Mouse (Mus musculus) limb, embryonic 14.5 days (tissue): ENCODE results near the gene Trmt5. TPM values are rescaled to one million over a fixed set of nuclear protein-coding genes. Genes with fewer than 3 reads are reported as not detected.

ENCODE experiments used
- ATAC-seq: fragments of 200-750 bp; cut with Nextera tagmentation; 2 replicates; pipeline ENCODE4 v1.8.0; 2017; ENCODE audit warnings: low read depth, moderate number of reproducible peaks, moderate TSS enrichment; ENCODE audit not compliant: low FRiP score
- DNase-seq: peaks from one replicate; pipeline ENCODE4 v3.0.0-alpha.2; 2015; ENCODE audit warnings: low spot score
- H3K27ac ChIP-seq: fragments of 300-500 bp; sonication (generic); replicated peaks from 2 replicates; pipeline ENCODE4 v1.5.1; 2014; ENCODE audit warnings: low read depth, mild to moderate bottlenecking, low read length, moderate library complexity, mixed read lengths
- H3K27me3 ChIP-seq: fragments of 300-500 bp; sonication (generic); 2 replicates; pipeline ENCODE4 v1.6.1; 2014; ENCODE audit warnings: low read length, mixed read lengths; ENCODE audit not compliant: control insufficient read depth, insufficient read depth
- H3K36me3 ChIP-seq: fragments of 300-500 bp; sonication (generic); 2 replicates; pipeline ENCODE4 v1.6.1; 2014; ENCODE audit warnings: mild to moderate bottlenecking, low read length, moderate library complexity, mixed read lengths; ENCODE audit not compliant: control insufficient read depth, insufficient read depth
- H3K4me1 ChIP-seq: fragments of 300-500 bp; sonication (generic); 2 replicates; pipeline ENCODE4 v1.6.1; 2014; ENCODE audit warnings: antibody characterized with exemption, low read length, mixed read lengths; ENCODE audit not compliant: control insufficient read depth, insufficient read depth
- H3K4me2 ChIP-seq: fragments of 300-500 bp; sonication (generic); replicated peaks from 2 replicates; pipeline ENCODE4 v1.6.1; 2014; ENCODE audit warnings: low read depth, mild to moderate bottlenecking, low read length, moderate library complexity; ENCODE audit not compliant: severe bottlenecking
- H3K4me3 ChIP-seq: fragments of 300-500 bp; sonication (generic); replicated peaks from 2 replicates; pipeline ENCODE4 v1.5.1; 2014; ENCODE audit warnings: low read length
- H3K9ac ChIP-seq: fragments of 300-500 bp; sonication (generic); 2 replicates; pipeline ENCODE4 v1.6.1; 2014; ENCODE audit warnings: mild to moderate bottlenecking, low read depth, low read length, moderate library complexity; ENCODE audit not compliant: severe bottlenecking
- H3K9me3 ChIP-seq: fragments of 300-500 bp; sonication (generic); 2 replicates; pipeline ENCODE4 v1.6.1; 2016; ENCODE audit warnings: low read length; ENCODE audit not compliant: control insufficient read depth
- POLR2A ChIP-seq: fragments of 200-500 bp; IDR thresholded peaks from 2 replicates; pipeline ENCODE4 v1.8.0; 2012; ENCODE audit warnings: inconsistent platforms, mild to moderate bottlenecking, moderate library complexity, borderline replicate concordance; ENCODE audit not compliant: insufficient read depth, insufficient read length; ENCODE audit errors: extremely low read depth
- WGBS: fragments of 180-500 bp; shearing (Covaris S2); extraction: QIAGEN DNeasy Blood & Tissue Kit; methylation state at CpG from one replicate; pipeline ENCODE4 v1.1.7; 2014; 5-methylcytosine and 5-hydroxymethylcytosine counted together
- polyA plus RNA-seq, 2 experiments: library from polyadenylated mRNA; depleted of rRNA in 1 of 2; stranded (reverse) in 1 of 2; unstranded in 1 of 2; fragments of >200 nt; fragmentation: Nextera tagmentation in 1 of 2; extraction: Ambion mirVana in 1 of 2; gene quantifications; 2 replicates each; pipeline versions ENCODE4 v1.2.1 to v1.2.3; 2012 to 2014

The Trmt5 gene
- polyA plus RNA-seq, 2 experiments, result 14.5 to 15.3 TPM

- H3K27me3 ChIP-seq, result no peaks in the 10 kb centered on the region
- peaks cover 10% of the 10 kb centered on the region for H3K4me1 ChIP-seq
- 92% methylated on average over 3 of the region's 3 CpGs for WGBS
- H3K9ac ChIP-seq, result no peak overlapping the region
- peaks cover 34% of the 10 kb centered on the region for H3K36me3 ChIP-seq
- ATAC-seq, result no peak
- no peak for TF ChIP-seq POLR2A
- H3K4me3 ChIP-seq, result no peak overlapping the region
- H3K4me2 ChIP-seq, result no peak overlapping the region
- no peak for DNase-seq
- no peak overlapping the region for H3K27ac ChIP-seq
- H3K9me3 ChIP-seq, result 0 out of 2 replicates have a peak, but pooled peaks cover 5% of the 10 kb centered on the region
Measured at GRCm38 (mm10) chr12:73274921-73275320, 11.6 kb downstream of the Trmt5 start.

GRCm38 (mm10) chr12:73269933-73270332 is 16.6 kb downstream of the Trmt5 start:
- no peaks in the 10 kb centered on the region for H3K27me3 ChIP-seq
- H3K4me3 ChIP-seq, result no peak overlapping the region
- no peaks in the 10 kb centered on the region for H3K9me3 ChIP-seq
- DNase-seq (peak; percentile 64), ATAC-seq (peak; percentile 74)
- no peak overlapping the region for H3K4me2 ChIP-seq
- peaks cover 18% of the 10 kb centered on the region for H3K4me1 ChIP-seq
- no peak for TF ChIP-seq POLR2A
- H3K27ac ChIP-seq, result no peak overlapping the region; the same call in 1 of the 2 replicates
- no peak overlapping the region for H3K9ac ChIP-seq
- peaks cover 6% of the 10 kb centered on the region for H3K36me3 ChIP-seq
- whole genome bisulfite sequencing, result 15% methylated on average over 4 of the region's 4 CpGs

GRCm38 (mm10) chr12:73269531-73269930 is 17.0 kb downstream of the Trmt5 start:
- no peaks in the 10 kb centered on the region for H3K9me3 ChIP-seq
- DNase-seq (no peak), ATAC-seq (no peak)
- H3K4me2 ChIP-seq, result no peak overlapping the region
- H3K27ac ChIP-seq, result 0 out of 2 replicates have a peak overlapping the region, but pooled peaks have one; percentile 19
- H3K36me3 ChIP-seq, result peaks cover 3% of the 10 kb centered on the region; the same call in 1 of the 2 replicates
- H3K9ac ChIP-seq, result no peak overlapping the region
- H3K27me3 ChIP-seq, result no peaks in the 10 kb centered on the region
- peaks cover 18% of the 10 kb centered on the region for H3K4me1 ChIP-seq
- no peak for TF ChIP-seq POLR2A
- 32% methylated on average over 3 of the region's 3 CpGs for WGBS
- H3K4me3 ChIP-seq, result no peak overlapping the region

GRCm38 (mm10) chr12:73268497-73268896 is 18.0 kb downstream of the Trmt5 start:
- Histone ChIP-seq H3K36me3 (peaks cover 3% of the 10 kb centered on the region; the same call in 1 of the 2 replicates), H3K27ac (no peak overlapping the region), H3K4me1 (peaks cover 18% of the 10 kb centered on the region), H3K4me2 (no peak overlapping the region), H3K27me3 (no peaks in the 10 kb centered on the region), H3K9me3 (no peaks in the 10 kb centered on the region), H3K9ac (no peak overlapping the region), H3K4me3 (no peak overlapping the region)
- TF ChIP-seq POLR2A, result no peak
- DNase-seq, result no peak
- no peak for ATAC-seq
- WGBS, result 67% methylated on average over 1 of the region's 1 CpGs

- Histone ChIP-seq H3K9ac (no peak overlapping the region), H3K4me1 (peaks cover 18% of the 10 kb centered on the region), H3K4me2 (no peak overlapping the region), H3K36me3 (no peaks in the 10 kb centered on the region), H3K4me3 (no peak overlapping the region), H3K27me3 (no peaks in the 10 kb centered on the region), H3K27ac (no peak overlapping the region), H3K9me3 (peaks cover 10% of the 10 kb centered on the region; the same call in 1 of the 2 replicates)
- 73% methylated on average over 1 of the region's 1 CpGs for WGBS
- ATAC-seq, result no peak
- no peak for DNase-seq
- TF ChIP-seq POLR2A, result no peak
Measured at GRCm38 (mm10) chr12:73266597-73266996, 19.9 kb downstream of the Trmt5 start.
